Mouse (Mus musculus) layer of hippocampus, postnatal 14 days (tissue): ENCODE measurements around the gene Sult1b1. TPM values are rescaled to one million over a fixed set of nuclear protein-coding genes. Genes with fewer than 3 reads are reported as not detected.
"Not testable (repeated sequence)": the region's sequence is repeated elsewhere in the genome, so short reads cannot be mapped to it uniquely, and the experiment has no call there.

Experiments used
- DNase-seq, 2 experiments: peaks; one replicate each; pipeline ENCODE4 v3.0.0; 2021 to 2022; ENCODE audit warnings: low spot score in 2 of 2, mixed read lengths in 1 of 2
- long read RNA-seq, 2 experiments: library from polyadenylated mRNA; stranded (forward); transcript quantifications; one replicate each; pipeline ENCODE4 v2.0.0; 2021
- total RNA-seq, 2 experiments: library from RNA; stranded (reverse); gene quantifications; 2 replicates each; pipeline ENCODE4 v1.2.3; 2021

The Sult1b1 gene
- total RNA-seq: not detected
- long read RNA-seq, experiment 1: 0 reads
- long read RNA-seq, experiment 2: 0 reads

DNA sequence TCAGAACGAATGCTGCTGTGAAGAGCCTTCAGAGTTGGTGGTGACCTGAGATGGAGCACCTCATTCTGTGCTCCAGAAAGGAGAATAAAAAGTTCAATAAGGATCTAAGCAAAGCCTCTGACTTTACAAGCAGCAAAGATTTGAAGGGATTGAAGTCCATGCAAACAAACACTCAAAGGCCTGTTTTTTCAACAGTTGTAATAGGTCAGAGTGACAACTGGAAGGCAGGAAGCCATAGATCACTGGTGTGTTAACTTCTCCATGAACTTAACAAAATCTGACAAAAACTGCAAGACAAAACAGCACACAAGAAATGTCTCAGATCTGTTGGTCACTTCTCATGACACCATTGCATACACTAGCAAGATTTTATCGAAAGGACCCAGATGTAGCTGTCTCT lies at the start of gene Sult1b1:
Gene Sult1b1 (minus strand): TSS at position 85 of the 400 bp plus-strand sequence.
- DNase-seq: no peak

DNA sequence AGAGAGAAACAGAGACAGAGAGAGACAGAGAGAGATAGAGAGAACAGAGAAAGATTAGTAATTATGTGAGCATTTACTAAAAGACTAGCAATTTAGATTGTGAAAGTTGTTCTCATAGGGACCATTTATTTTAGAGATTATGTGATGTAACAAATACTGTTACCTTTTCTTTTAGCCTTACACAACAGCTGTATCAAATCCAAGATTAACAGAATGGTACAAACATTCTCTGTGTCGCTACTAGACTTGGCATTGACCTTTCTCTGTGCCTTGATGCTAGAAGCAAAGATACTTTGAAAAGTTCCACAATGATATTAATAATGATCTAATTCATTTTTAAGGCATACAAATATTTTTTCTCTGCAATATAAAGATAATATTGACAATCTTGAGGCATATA lies 42.4 kb upstream of the Sult1b1 start:
- DNase-seq: no peak

DNA sequence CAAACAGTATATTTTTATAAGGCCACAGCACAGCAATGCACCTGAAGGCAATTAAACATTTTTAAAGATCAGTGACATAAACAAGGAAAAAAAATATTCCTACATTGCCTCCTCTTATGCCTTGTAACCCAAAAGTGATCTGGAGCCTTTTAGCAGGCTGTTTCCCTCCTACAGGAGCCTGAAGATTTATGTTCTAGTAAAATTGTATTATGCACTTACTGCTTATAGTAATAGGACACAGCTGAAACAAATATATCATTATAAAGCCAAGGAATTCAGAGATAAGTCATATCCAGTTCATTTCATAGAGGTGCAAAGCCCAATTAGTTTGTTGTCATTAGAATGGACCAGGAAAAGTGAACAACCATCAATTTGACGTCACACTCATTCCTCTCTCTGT lies 36.2 kb upstream of the Sult1b1 start:
- no peak for DNase-seq

DNA sequence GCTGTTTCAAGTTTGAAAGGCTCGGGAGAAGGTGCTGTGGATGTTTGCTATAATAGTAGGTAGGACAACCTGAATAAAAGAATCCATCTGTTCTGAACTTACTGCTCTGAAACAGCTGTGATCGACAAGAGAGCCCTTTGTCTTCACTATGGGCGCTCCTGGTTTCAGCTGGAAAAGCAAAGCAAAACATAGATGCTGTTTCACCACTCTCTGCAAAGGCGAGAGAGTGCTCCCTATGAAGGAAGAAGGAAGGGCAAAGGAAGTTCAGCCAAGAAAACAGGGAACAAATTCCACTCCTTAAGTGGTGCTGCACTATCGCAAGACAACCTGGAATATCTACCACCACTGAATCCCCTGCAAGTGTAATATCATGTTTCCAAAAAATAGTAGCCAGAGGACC lies 35.5 kb upstream of the Sult1b1 start:
- DNase-seq: no peak

GRCm38 (mm10) chr5:87572781-87573180 lies 34.8 kb upstream of the Sult1b1 start:
- DNase-seq: no peak

DNA sequence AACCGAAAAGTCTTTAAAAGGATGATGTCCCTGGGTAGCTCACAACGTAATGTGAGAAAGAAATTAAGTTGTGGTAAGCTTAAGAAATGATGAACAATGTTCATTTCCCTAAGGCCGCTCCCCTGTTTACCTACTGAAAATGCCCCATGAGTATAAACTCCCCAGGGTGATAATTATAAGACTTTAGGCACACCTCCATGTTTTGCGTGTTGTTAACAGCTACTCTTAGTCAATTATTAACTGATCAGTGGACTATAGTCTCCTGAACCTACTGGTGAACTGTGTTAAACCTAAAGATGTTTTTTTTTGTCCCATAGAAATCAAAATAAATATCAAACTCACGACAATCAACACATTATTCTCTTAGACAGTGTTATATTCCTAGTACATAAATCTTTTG lies 30.9 kb upstream of the Sult1b1 start, which contains the start of gene Sult1d1:
Gene Sult1d1 (minus strand): TSS at position 183 of the 400 bp plus-strand sequence.
- no peak for DNase-seq

GRCm38 (mm10) chr5:87567306-87567705 lies 29.3 kb upstream of the Sult1b1 start:
- DNase-seq: no peak

DNA sequence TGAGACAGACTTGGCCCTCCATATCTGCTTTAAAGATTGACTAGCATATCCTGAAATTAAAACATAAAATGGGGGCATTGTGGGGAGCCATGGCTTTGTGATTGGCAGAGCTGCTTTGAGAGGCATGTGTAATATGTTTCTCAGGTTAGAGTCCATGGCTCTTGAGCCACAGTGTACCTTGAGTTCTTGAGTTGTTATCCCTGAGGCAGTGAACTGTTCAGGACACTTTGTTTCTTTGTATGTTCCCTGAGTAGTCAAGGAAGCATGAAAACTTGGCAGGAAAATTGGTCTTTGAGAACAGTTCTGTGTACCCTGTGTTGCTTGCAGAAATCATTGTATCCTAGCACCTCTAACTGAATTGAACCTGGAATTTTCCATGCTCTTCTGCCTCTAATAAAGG lies 25.0 kb upstream of the Sult1b1 start:
- DNase-seq: no peak

DNA sequence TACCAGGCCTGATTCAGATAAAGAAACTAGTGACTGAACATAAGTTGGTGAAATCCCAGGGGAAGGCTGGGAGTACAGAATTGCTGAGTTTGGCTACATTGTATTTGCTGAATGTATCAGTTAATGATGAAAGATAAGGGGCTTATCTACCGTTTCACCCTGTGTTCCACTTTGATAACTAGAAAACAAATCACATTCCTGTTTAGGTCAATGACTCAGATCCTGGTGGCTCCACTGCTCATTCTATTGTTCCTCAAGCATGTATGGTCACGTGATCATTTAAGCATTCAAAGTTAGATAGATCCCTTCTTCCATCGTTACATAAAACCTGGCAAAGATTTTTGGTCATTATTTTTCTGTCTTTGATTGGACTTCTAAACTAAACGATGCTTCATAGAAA lies 24.5 kb upstream of the Sult1b1 start:
- DNase-seq: no peak

GRCm38 (mm10) chr5:87560145-87560544 lies 22.1 kb upstream of the Sult1b1 start:
- DNase-seq: no peak

- DNase-seq: no peak
Measured at GRCm38 (mm10) chr5:87550935-87551334, 12.9 kb upstream of the Sult1b1 start.

DNA sequence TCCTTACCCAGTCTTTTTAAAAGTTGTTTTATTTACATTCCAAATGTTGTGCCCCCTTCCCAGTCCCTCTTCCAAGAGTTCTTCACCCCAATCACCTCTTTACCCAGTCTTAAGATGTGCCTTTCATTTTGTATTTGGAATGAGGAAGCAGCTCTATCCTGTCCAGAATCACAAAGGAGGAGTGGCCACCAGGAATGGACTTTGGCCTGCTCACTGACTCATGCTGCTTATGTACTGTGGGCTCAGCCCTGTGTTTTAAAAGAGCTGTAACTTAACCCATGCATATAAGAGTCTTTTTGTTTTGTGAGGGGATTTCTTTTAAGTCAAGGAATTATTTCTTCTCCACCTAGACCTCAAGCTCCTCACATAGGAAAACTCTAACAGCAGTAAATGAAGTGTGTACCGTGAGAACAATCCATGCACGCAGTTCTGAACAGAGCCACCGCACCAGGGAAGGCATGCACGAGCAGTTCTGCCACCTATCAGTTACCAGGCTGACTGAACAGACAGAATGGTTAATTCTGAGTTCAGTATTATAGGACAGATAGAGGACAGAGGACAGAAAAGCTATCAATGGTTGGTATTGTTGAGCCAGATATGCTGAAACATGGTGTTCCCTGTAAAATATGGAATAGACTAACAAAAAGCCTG lies 1.9 kb downstream of the Sult1b1 start:
- DNase-seq: no peak

- DNase-seq: no peak
Measured at GRCm38 (mm10) chr5:87532288-87532687, 5.7 kb downstream of the Sult1b1 start.

DNA sequence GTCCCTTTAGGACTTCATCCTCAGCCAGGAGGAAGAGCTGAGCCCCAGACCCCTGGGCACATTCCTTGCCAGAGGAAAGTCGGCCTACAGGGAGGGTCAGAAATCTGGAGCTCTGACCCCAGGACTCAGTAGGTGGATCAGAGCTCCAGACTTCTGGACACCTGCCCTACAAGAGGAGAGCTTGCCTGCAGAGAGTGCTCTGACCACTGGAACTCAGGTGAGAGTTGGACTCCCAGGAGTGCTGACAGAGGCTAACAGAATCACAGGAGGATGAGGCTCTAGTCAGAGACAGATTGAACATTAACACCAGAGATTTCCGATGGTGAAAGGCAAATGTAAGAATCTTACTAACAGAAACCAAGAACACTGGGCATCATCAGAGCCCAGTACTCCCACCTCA lies 14.4 kb downstream of the Sult1b1 start:
- not testable (repeated sequence) for DNase-seq

DNA sequence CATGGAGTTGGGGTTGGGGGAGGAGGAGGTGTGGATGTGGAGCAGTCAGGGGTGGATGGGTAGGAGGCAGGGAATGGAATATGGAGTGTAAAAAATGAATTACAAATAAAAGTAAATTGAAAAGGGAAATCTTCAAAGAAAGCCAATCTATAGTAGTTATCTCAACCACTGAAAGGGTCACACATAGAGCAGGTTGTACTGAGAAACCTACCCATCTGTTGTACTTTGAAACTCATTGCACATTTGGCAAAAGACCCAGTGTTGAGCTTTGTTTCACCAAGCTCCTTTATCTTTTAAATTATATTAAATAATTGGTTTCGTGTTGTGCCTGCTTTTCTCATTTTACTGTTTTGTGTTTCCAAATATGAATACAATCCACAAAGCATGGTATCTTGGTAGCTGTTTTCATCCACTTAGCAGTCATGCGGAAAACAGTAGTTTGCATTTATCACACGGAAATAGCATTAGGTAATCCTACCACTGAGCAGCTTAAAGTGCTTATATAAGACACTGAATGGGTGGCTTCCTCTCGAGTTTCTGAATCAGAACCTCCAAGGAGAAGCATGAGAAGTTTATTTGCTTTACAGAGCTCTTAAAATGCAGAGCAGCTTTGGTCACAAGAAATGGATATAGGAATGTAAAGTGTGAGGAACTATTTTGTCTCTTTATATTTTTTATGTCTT lies 32.1 kb downstream of the Sult1b1 start:
- DNase-seq: no peak

GRCm38 (mm10) chr5:87502687-87503086 lies 35.3 kb downstream of the Sult1b1 start:
- no peak for DNase-seq

- DNase-seq: no peak
Measured at GRCm38 (mm10) chr5:87499341-87499740, 38.7 kb downstream of the Sult1b1 start.

- no peak for DNase-seq
Measured at GRCm38 (mm10) chr5:87498936-87499335, 39.1 kb downstream of the Sult1b1 start.

DNA sequence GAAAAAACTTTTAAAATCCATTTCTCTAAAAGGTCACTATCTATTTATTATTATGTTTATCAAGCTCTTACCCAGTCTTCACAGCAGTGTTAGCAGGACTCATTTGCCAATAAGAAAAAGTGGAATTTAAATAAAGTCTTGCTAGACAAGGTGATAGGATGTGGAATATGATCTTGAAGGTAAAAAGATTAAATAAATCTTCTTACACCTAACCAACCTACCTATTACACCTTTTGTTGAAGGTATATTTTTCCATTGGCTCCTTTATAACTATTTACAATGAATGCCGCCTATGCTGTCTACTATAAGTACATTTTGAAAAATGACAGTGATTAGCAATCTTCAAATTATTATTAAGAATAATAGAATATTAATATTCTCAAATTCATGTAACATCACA lies 47.2 kb downstream of the Sult1b1 start, which contains the start of gene Ugt2a1:
Gene Ugt2a1 (minus strand): TSS at position 101 of the 400 bp plus-strand sequence.
- no peak for DNase-seq

GRCm38 (mm10) chr5:87486706-87487105 lies 51.3 kb downstream of the Sult1b1 start, which contains the start of gene Gm43638:
TSS of gene Gm43638 (minus strand) at chr5:87486806.
- not testable (repeated sequence) for DNase-seq

- no peak for DNase-seq
Measured at GRCm38 (mm10) chr5:87482160-87482559, 55.8 kb downstream of the Sult1b1 start, which contains the start of gene Ugt2a2. TSS of gene Ugt2a2 (minus strand) at chr5:87482260.
